Mouse (Mus musculus): ENCODE data around the gene Gm21974.

- no peak for TF ChIP-seq CTCF (IDR thresholded peaks at IDR 0.05; ENCODE audit: borderline replicate concordance, insufficient read depth, low read length)
- no peak for TF ChIP-seq POLR2A (IDR thresholded peaks at IDR 0.05; ENCODE audit: low read depth, low read length)
Measured at GRCm38 (mm10) chr7:127876041-127876466, 19.2 kb downstream of the Gm21974 start, which contains the start of gene Zfp646.
